Mouse (Mus musculus): ENCODE data around the gene Aars2. TPM values are rescaled to one million over a fixed set of nuclear protein-coding genes. Genes with fewer than 3 reads are reported as not detected.

Gene Aars2
- polyA plus RNA-seq, 1 experiment from 2014 or later, result 25.4 TPM

GRCm38 (mm10) chr17:45503301-45503973 is 3.2 kb upstream of the Aars2 start:
- 70% methylated on average over 5 of the region's 5 CpGs for WGBS
- no peak for ATAC-seq (ENCODE audit: low FRiP score, low read depth)
- Histone ChIP-seq H3K9ac (no peak overlapping the region), H3K4me1 (peaks cover 9% of the 10 kb centered on the region; the same call in 1 of the 2 replicates), H3K9me3 (no peaks in the 10 kb centered on the region), H3K4me2 (replicated peaks) (no peak overlapping the region), H3K27me3 (replicated peaks) (no peaks in the 10 kb centered on the region), H3K27ac (no peak overlapping the region), H3K36me3 (peaks cover 3% of the 10 kb centered on the region; the same call in 1 of the 2 replicates), H3K4me3 (no peak overlapping the region)

- Histone ChIP-seq H3K4me2 (replicated peaks) (peak overlapping the region; percentile 48), H3K9ac (no peak overlapping the region), H3K4me1 (peaks cover 9% of the 10 kb centered on the region; the same call in 1 of the 2 replicates), H3K27me3 (replicated peaks) (no peaks in the 10 kb centered on the region), H3K36me3 (peaks cover 23% of the 10 kb centered on the region), H3K27ac (no peak overlapping the region), H3K4me3 (no peak overlapping the region), H3K9me3 (no peaks in the 10 kb centered on the region)
- ATAC-seq (ENCODE audit: low FRiP score, low read depth), result peak; percentile 25; the same call in 1 of the 2 replicates
- WGBS, result 74% methylated on average over 6 of the region's 6 CpGs
Measured at GRCm38 (mm10) chr17:45505941-45506465, 638 bp upstream of the Aars2 start.

- H3K4me3 ChIP-seq, result no peak overlapping the region
- no peak for ATAC-seq (ENCODE audit: low FRiP score, low read depth)
- WGBS, result 95% methylated on average over 4 of the region's 4 CpGs
- no peak overlapping the region for H3K9ac ChIP-seq
- H3K9me3 ChIP-seq, result no peaks in the 10 kb centered on the region
- H3K36me3 ChIP-seq, result peaks cover 30% of the 10 kb centered on the region
- H3K27ac ChIP-seq, result no peak overlapping the region
- H3K4me1 ChIP-seq, result peaks cover 9% of the 10 kb centered on the region; the same call in 1 of the 2 replicates
- H3K4me2 ChIP-seq (replicated peaks), result no peak overlapping the region
- no peaks in the 10 kb centered on the region for H3K27me3 ChIP-seq (replicated peaks)
Measured at GRCm38 (mm10) chr17:45510871-45511270, 4.2 kb downstream of the Aars2 start.

GRCm38 (mm10) chr17:45511757-45512156 is 5.1 kb downstream of the Aars2 start:
- 92% methylated on average over 4 of the region's 4 CpGs for WGBS
- no peak overlapping the region for H3K27ac ChIP-seq
- no peaks in the 10 kb centered on the region for H3K9me3 ChIP-seq
- no peak overlapping the region for H3K9ac ChIP-seq
- H3K4me3 ChIP-seq, result no peak overlapping the region
- H3K36me3 ChIP-seq, result peaks cover 31% of the 10 kb centered on the region
- no peak for ATAC-seq (ENCODE audit: low FRiP score, low read depth)
- no peak overlapping the region for H3K4me2 ChIP-seq (replicated peaks)
- peaks cover 7% of the 10 kb centered on the region; the same call in 1 of the 2 replicates for H3K4me1 ChIP-seq
- H3K27me3 ChIP-seq (replicated peaks), result no peaks in the 10 kb centered on the region

- peaks cover 49% of the 10 kb centered on the region for H3K36me3 ChIP-seq
- H3K4me1 ChIP-seq, result 0 out of 2 replicates have a peak, but pooled peaks cover 3% of the 10 kb centered on the region
- no peaks in the 10 kb centered on the region for H3K9me3 ChIP-seq
- 62% methylated on average over 15 of the region's 15 CpGs for WGBS
- H3K9ac ChIP-seq, result no peak overlapping the region
- H3K4me3 ChIP-seq, result no peak overlapping the region
- H3K27me3 ChIP-seq (replicated peaks), result no peaks in the 10 kb centered on the region
- no peak overlapping the region for H3K4me2 ChIP-seq (replicated peaks)
- no peak for ATAC-seq (ENCODE audit: low FRiP score, low read depth)
- H3K27ac ChIP-seq, result no peak overlapping the region
Measured at GRCm38 (mm10) chr17:45515204-45515726, 8.6 kb downstream of the Aars2 start.

- H3K27ac ChIP-seq, result no peak overlapping the region
- H3K36me3 ChIP-seq, result peaks cover 49% of the 10 kb centered on the region
- 83% methylated on average over 10 of the region's 10 CpGs for WGBS
- no peak overlapping the region for H3K4me2 ChIP-seq (replicated peaks)
- no peaks in the 10 kb centered on the region for H3K9me3 ChIP-seq
- no peaks in the 10 kb centered on the region for H3K27me3 ChIP-seq (replicated peaks)
- ATAC-seq (ENCODE audit: low FRiP score, low read depth), result no peak
- no peak overlapping the region for H3K9ac ChIP-seq
- H3K4me3 ChIP-seq, result no peak overlapping the region
- 0 out of 2 replicates have a peak, but pooled peaks cover 3% of the 10 kb centered on the region for H3K4me1 ChIP-seq
Measured at GRCm38 (mm10) chr17:45515806-45516205, 9.2 kb downstream of the Aars2 start.

- Histone ChIP-seq H3K4me1 (0 out of 2 replicates have a peak, but pooled peaks cover 3% of the 10 kb centered on the region), H3K36me3 (peaks cover 45% of the 10 kb centered on the region), H3K27me3 (replicated peaks) (no peaks in the 10 kb centered on the region), H3K9me3 (no peaks in the 10 kb centered on the region), H3K9ac (no peak overlapping the region), H3K27ac (no peak overlapping the region), H3K4me3 (no peak overlapping the region), H3K4me2 (replicated peaks) (no peak overlapping the region)
- ATAC-seq (ENCODE audit: low FRiP score, low read depth), result peak; percentile 42
- 54% methylated on average over 8 of the region's 8 CpGs for WGBS
Measured at GRCm38 (mm10) chr17:45516488-45516887, 9.8 kb downstream of the Aars2 start.

- H3K4me3 ChIP-seq, result no peak overlapping the region
- H3K36me3 ChIP-seq, result peaks cover 43% of the 10 kb centered on the region
- peak; percentile 13; the same call in 1 of the 2 replicates for ATAC-seq (ENCODE audit: low FRiP score, low read depth)
- H3K9me3 ChIP-seq, result no peaks in the 10 kb centered on the region
- no peak overlapping the region for H3K4me2 ChIP-seq (replicated peaks)
- no peak overlapping the region for H3K9ac ChIP-seq
- WGBS, result 94% methylated on average over 21 of the region's 21 CpGs
- H3K27me3 ChIP-seq (replicated peaks), result no peaks in the 10 kb centered on the region
- H3K27ac ChIP-seq, result no peak overlapping the region
- H3K4me1 ChIP-seq, result 0 out of 2 replicates have a peak, but pooled peaks cover 3% of the 10 kb centered on the region
Measured at GRCm38 (mm10) chr17:45517135-45517534, 10.5 kb downstream of the Aars2 start.

GRCm38 (mm10) chr17:45517549-45518215 is 11.0 kb downstream of the Aars2 start:
- peaks cover 6% of the 10 kb centered on the region; the same call in 1 of the 2 replicates for H3K4me1 ChIP-seq
- no peak overlapping the region for H3K4me2 ChIP-seq (replicated peaks)
- no peak overlapping the region for H3K9ac ChIP-seq
- H3K9me3 ChIP-seq, result no peaks in the 10 kb centered on the region
- no peaks in the 10 kb centered on the region for H3K27me3 ChIP-seq (replicated peaks)
- 0 out of 2 replicates have a peak, but pooled peaks have one; percentile 5 for ATAC-seq (ENCODE audit: low FRiP score, low read depth)
- peaks cover 43% of the 10 kb centered on the region for H3K36me3 ChIP-seq
- H3K27ac ChIP-seq, result no peak overlapping the region
- 94% methylated on average over 28 of the region's 28 CpGs for whole genome bisulfite sequencing
- no peak overlapping the region for H3K4me3 ChIP-seq

GRCm38 (mm10) chr17:45518766-45519475 is 12.3 kb downstream of the Aars2 start:
- Histone ChIP-seq H3K27ac (no peak overlapping the region), H3K4me2 (replicated peaks) (no peak overlapping the region), H3K9ac (no peak overlapping the region), H3K36me3 (peaks cover 43% of the 10 kb centered on the region), H3K9me3 (no peaks in the 10 kb centered on the region), H3K27me3 (replicated peaks) (no peaks in the 10 kb centered on the region), H3K4me1 (peaks cover 15% of the 10 kb centered on the region), H3K4me3 (no peak overlapping the region)
- 80% methylated on average over 12 of the region's 12 CpGs for WGBS
- no peak for ATAC-seq (ENCODE audit: low FRiP score, low read depth)

GRCm38 (mm10) chr17:45520136-45520535 is 13.5 kb downstream of the Aars2 start:
- Histone ChIP-seq H3K4me2 (replicated peaks) (no peak overlapping the region), H3K4me3 (no peak overlapping the region), H3K9me3 (no peaks in the 10 kb centered on the region), H3K27me3 (replicated peaks) (no peaks in the 10 kb centered on the region), H3K27ac (peak overlapping the region; percentile 46; the same call in 1 of the 2 replicates), H3K36me3 (peaks cover 43% of the 10 kb centered on the region), H3K9ac (no peak overlapping the region), H3K4me1 (peaks cover 15% of the 10 kb centered on the region)
- WGBS, result 80% methylated on average over 11 of the region's 11 CpGs
- no peak for ATAC-seq (ENCODE audit: low FRiP score, low read depth)

Measured in neural tube, embryonic 12.5 days (tissue).